Mouse (Mus musculus) ES-E14 (cell line): ENCODE measurements at regions not wholly inside any gene's neighbourhood (a gene's known extent, or its start where the extent isn't known, plus 50 kb on each side); places are given as distances from the start of the nearest gene placed in this dataset.
"Not testable (repeated sequence)": the region's sequence is repeated elsewhere in the genome, so short reads cannot be mapped to it uniquely, and the experiment has no call there.

Experiments
- DNase-seq: peaks from one replicate; pipeline ENCODE4 v3.0.0-alpha.2; 2013; ENCODE audit warnings: low read depth, low spot score
- H3K27ac ChIP-seq: 2 replicates; pipeline ENCODE4 v1.5.1; 2012; ENCODE audit warnings: low read depth, mild to moderate bottlenecking, low read length, moderate library complexity, mixed read lengths; ENCODE audit not compliant: poor library complexity, insufficient read depth, severe bottlenecking
- H3K36me3 ChIP-seq: 2 replicates; pipeline ENCODE4 v1.6.1; 2012; ENCODE audit warnings: mild to moderate bottlenecking, low read length, moderate library complexity, mixed read lengths; ENCODE audit not compliant: control insufficient read depth, poor library complexity, insufficient read depth, severe bottlenecking
- H3K4me1 ChIP-seq, 2 experiments: fragments of 150-350 bp in 1 of 2; sonication (generic) in 1 of 2; 2 replicates each; pipeline ENCODE4 v1.6.1; 2012; ENCODE audit warnings: low read length in 2 of 2, mild to moderate bottlenecking in 1 of 2, mixed read lengths in 1 of 2; ENCODE audit not compliant: control insufficient read depth in 2 of 2, insufficient read depth in 2 of 2, poor library complexity in 1 of 2
- H3K4me3 ChIP-seq, 2 experiments: fragments of 150-350 bp in 1 of 2; sonication (generic) in 1 of 2; 2 replicates each; pipeline ENCODE4 v1.5.1; 2012; ENCODE audit warnings: low read length in 2 of 2, low read depth in 1 of 2, mild to moderate bottlenecking in 1 of 2, mixed read lengths in 1 of 2; ENCODE audit not compliant: insufficient read depth in 1 of 2, poor library complexity in 1 of 2, severe bottlenecking in 1 of 2
- H3K9ac ChIP-seq: 2 replicates; pipeline ENCODE4 v1.6.1; 2012; ENCODE audit warnings: low read depth, mild to moderate bottlenecking, low read length, mixed read lengths; ENCODE audit not compliant: poor library complexity, insufficient read depth, severe bottlenecking
- H3K9me3 ChIP-seq: fragments of 150-350 bp; sonication (generic); 2 replicates; pipeline ENCODE4 v1.6.1; 2012; ENCODE audit warnings: low read depth, mild to moderate bottlenecking, low read length; ENCODE audit not compliant: control insufficient read depth, insufficient read depth
- ZNF384 ChIP-seq: IDR thresholded peaks from 2 replicates; pipeline ENCODE4 v1.6.1; 2012; ENCODE audit warnings: low read depth, low read length, inconsistent platforms
- in situ Hi-C, 2 experiments: fragments of 600-800 bp; cut with MboI; formaldehyde crosslinking; loops; one replicate each; pipeline ENCODE4 v1.15.1; 2025; ENCODE audit warnings: low sequenced_read_pairs in 2 of 2, inconsistent platforms in 1 of 2; ENCODE audit not compliant: unreplicated experiment in 2 of 2

DNA sequence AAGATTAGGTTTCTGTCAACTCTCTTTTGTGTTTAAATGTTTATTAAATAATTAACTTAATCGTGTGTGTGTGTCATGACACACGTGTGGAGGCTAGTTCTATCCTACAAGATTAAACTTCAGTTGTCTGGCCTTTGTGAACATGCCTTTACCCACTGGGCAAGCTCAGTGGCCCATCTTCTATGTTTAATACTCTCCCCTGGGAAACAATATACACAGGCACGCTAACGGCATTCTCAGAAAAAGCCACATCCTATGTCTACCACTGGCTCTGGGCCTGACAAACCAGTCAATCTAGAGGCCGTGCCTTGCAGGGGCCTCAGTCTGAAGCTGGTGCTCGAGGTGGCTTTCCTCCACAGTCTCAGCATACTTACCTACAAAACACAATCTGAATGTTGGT is 82.4 kb upstream of the Dynlt1c start:
- H3K9me3 ChIP-seq, DNase-seq, H3K27ac ChIP-seq, in situ Hi-C loops, H3K36me3 ChIP-seq, H3K9ac ChIP-seq, H3K4me1 ChIP-seq, H3K4me3 ChIP-seq: not testable (repeated sequence)

- H3K36me3 ChIP-seq, H3K4me3 ChIP-seq, in situ Hi-C loops, H3K9ac ChIP-seq, H3K27ac ChIP-seq, DNase-seq, H3K4me1 ChIP-seq, H3K9me3 ChIP-seq: not testable (repeated sequence)
Observed at GRCm38 (mm10) chr17:6520001-6520400, 81.5 kb upstream of the Dynlt1c start.

DNA sequence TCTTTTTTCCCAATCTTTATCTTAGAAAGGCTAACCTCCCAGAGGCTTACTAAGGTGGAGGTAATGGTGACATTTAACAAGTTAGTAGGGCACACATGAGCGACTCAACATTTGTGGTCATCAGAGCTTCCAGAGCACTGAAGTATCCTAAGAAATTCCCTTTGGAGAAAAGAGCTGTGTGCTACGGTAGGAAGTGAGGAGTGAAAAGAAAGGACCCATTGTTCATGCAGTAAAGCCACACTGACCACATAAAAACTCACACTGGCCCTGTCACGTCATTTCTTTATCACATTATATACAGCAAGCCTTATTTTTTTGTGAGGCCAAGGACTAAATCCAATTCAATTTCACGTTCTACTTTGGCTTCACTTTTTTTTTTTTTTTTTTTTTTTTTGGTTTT is 80.7 kb upstream of the Dynlt1c start:
- H3K9ac ChIP-seq, H3K4me1 ChIP-seq, H3K27ac ChIP-seq, in situ Hi-C loops, H3K9me3 ChIP-seq, DNase-seq, H3K4me3 ChIP-seq, H3K36me3 ChIP-seq: not testable (repeated sequence)
- TF ChIP-seq ZNF384: 0 out of 2 replicates have a peak, but pooled peaks have one; percentile 20

DNA sequence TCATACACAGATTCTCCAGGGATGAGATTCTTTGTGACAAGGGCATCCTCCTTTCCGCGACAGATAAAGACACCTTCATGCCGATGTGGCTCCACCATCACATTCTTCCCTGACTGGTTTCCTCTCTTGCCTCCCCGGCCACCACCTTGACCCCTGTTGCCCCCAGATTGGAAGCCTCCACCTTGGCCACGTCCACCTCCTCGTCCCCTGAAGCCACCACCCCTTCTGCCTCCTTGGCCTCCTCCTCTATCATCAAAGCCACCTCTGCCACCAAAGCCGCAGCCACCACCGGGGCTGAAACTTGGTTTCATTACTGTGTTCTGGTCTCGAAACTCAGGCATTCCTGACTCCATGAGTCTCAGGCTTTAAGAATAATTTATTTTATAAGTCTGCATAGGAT is 79.3 kb upstream of the Dynlt1c start:
- H3K27ac ChIP-seq, DNase-seq, H3K36me3 ChIP-seq, H3K4me3 ChIP-seq, in situ Hi-C loops, H3K9me3 ChIP-seq, H3K9ac ChIP-seq, H3K4me1 ChIP-seq: not testable (repeated sequence)

- H3K27ac ChIP-seq, H3K9me3 ChIP-seq, in situ Hi-C loops, H3K9ac ChIP-seq, H3K4me1 ChIP-seq, H3K36me3 ChIP-seq, DNase-seq, H3K4me3 ChIP-seq: not testable (repeated sequence)
Observed at GRCm38 (mm10) chr17:6538723-6539122, 62.7 kb upstream of the Dynlt1c start.

- H3K9me3 ChIP-seq, H3K27ac ChIP-seq, H3K36me3 ChIP-seq, H3K4me3 ChIP-seq, DNase-seq, in situ Hi-C loops, H3K9ac ChIP-seq, H3K4me1 ChIP-seq: not testable (repeated sequence)
Observed at GRCm38 (mm10) chr17:6547064-6547760, 54.3 kb upstream of the Dynlt1c start.

- in situ Hi-C loops, DNase-seq: not testable (repeated sequence)
Observed at GRCm38 (mm10) chr17:6547937-6548336, 53.5 kb upstream of the Dynlt1c start.

More at GRCm38 (mm10) chr17:6547937-6548336, 53.5 kb upstream of the Dynlt1c start:
- H3K9ac ChIP-seq, H3K36me3 ChIP-seq, H3K4me1 ChIP-seq, H3K4me3 ChIP-seq, H3K9me3 ChIP-seq, H3K27ac ChIP-seq: not testable (repeated sequence)
